Mouse (Mus musculus) G1E (cell line): ENCODE measurements around the gene Rbms1.

Experiments used
- CTCF ChIP-seq: IDR thresholded peaks from 2 replicates; pipeline ENCODE4 v1.5.1; 2012; ENCODE audit warnings: low read depth, low read length, inconsistent platforms, mixed read lengths
- GATA1 ChIP-seq: IDR thresholded peaks from 2 replicates; pipeline ENCODE4 v1.6.1; 2012; ENCODE audit warnings: borderline replicate concordance, low read length, inconsistent platforms, mixed read lengths
- GATA2 ChIP-seq: IDR thresholded peaks from 2 replicates; pipeline ENCODE4 v1.6.1; 2012; ENCODE audit warnings: low read depth, low read length, inconsistent platforms, borderline replicate concordance
- TAL1 ChIP-seq: conservative IDR thresholded peaks from 2 replicates; pipeline ENCODE4 v1.6.1; 2012; ENCODE audit warnings: low read depth, low read length, inconsistent platforms, mixed read lengths

DNA sequence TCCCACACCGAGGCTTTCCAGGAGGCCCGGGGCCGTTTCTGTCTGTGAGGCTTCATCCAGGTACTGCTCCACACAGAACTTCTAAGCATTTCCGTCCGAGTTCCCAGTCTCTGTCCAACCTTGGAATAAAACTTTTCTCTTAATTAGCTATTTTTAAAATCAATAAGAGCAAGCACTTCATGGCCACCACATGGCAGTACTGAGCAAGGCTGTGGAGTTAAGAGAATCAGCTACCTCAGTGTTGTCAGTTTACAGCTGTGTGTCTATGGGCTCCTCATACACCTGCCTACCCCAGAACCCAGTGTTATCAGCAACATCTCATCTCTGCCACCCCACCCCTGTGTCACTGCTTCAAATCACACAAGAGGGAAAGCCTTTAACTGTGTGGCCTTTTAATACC lies 175.9 kb downstream of the Rbms1 start:
- TF ChIP-seq TAL1 (no peak), CTCF (no peak), GATA1 (no peak), GATA2 (no peak)
